Mouse (Mus musculus): Measurements from ENCODE around the gene Ptprcap. TPM values are rescaled to one million over a fixed set of nuclear protein-coding genes. Genes with fewer than 3 reads are reported as not detected.

Gene Ptprcap
- total and polyA plus RNA-seq, 2 experiments: 1.7 to 8.2 TPM

- no peaks in the 10 kb centered on the region for H3K27me3 ChIP-seq (ENCODE audit: control insufficient read depth, insufficient read depth, low read length)
- no peaks in the 10 kb centered on the region for H3K36me3 ChIP-seq (ENCODE audit: control insufficient read depth, insufficient read depth, low read length)
- no peak within 1 kb of the TSS for H3K9ac ChIP-seq (ENCODE audit: low read depth, low read length)
- no peaks in the 10 kb centered on the region for H3K79me2 ChIP-seq (ENCODE audit: control insufficient read depth, insufficient read depth, low read length)
- 91% methylated on average over 2 of the region's 2 CpGs for WGBS
- H3K27ac ChIP-seq (replicated peaks; ENCODE audit: insufficient read depth, low read depth, low read length): no peak within 1 kb of the TSS
- no peak within 1 kb of the TSS for H3K4me3 ChIP-seq (ENCODE audit: insufficient read depth, low read depth, low read length)
- DNase-seq (ENCODE audit: extremely low read depth, low read depth, low spot score): no peak
- TF ChIP-seq CTCF (IDR thresholded peaks at IDR 0.05; ENCODE audit: low read depth, low read length) (no peak), POLR2A (IDR thresholded peaks at IDR 0.05; ENCODE audit: extremely low read depth, insufficient read depth, low read length) (no peak)
- H3K4me1 ChIP-seq (ENCODE audit: control insufficient read depth, insufficient read depth, low read length): peaks cover 5% of the 10 kb centered on the region; the same call in 1 of the 2 replicates
These were observed 14.0 kb upstream of the Ptprcap start, which contains the start of gene Gpr152 for GRCm38 (mm10) chr19:4139446-4139845. TSS of gene Gpr152 (plus strand) at chr19:4139787.

- no peak for DNase-seq (ENCODE audit: extremely low read depth, low read depth, low spot score)
- Histone ChIP-seq H3K36me3 (ENCODE audit: control insufficient read depth, insufficient read depth, low read length) (no peaks in the 10 kb centered on the region), H3K27ac (replicated peaks; ENCODE audit: insufficient read depth, low read depth, low read length) (no peak overlapping the region), H3K27me3 (ENCODE audit: control insufficient read depth, insufficient read depth, low read length) (no peaks in the 10 kb centered on the region), H3K4me3 (ENCODE audit: insufficient read depth, low read depth, low read length) (no peak overlapping the region), H3K9ac (ENCODE audit: low read depth, low read length) (no peak overlapping the region), H3K4me1 (ENCODE audit: control insufficient read depth, insufficient read depth, low read length) (peaks cover under 1% of the 10 kb centered on the region; the same call in 1 of the 2 replicates), H3K79me2 (ENCODE audit: control insufficient read depth, insufficient read depth, low read length) (no peaks in the 10 kb centered on the region)
- TF ChIP-seq CTCF (IDR thresholded peaks at IDR 0.05; ENCODE audit: low read depth, low read length) (no peak), POLR2A (IDR thresholded peaks at IDR 0.05; ENCODE audit: extremely low read depth, insufficient read depth, low read length) (no peak)
- 91% methylated on average over 6 of the region's 6 CpGs for WGBS
These were observed 13.3 kb upstream of the Ptprcap start for GRCm38 (mm10) chr19:4140147-4140546.

- DNase-seq (ENCODE audit: extremely low read depth, low read depth, low spot score): peak; percentile 40
- H3K27me3 ChIP-seq (ENCODE audit: control insufficient read depth, insufficient read depth, low read length): no peaks in the 10 kb centered on the region
- no peak overlapping the region for H3K4me3 ChIP-seq (ENCODE audit: insufficient read depth, low read depth, low read length)
- H3K9ac ChIP-seq (ENCODE audit: low read depth, low read length): no peak overlapping the region
- no peaks in the 10 kb centered on the region for H3K79me2 ChIP-seq (ENCODE audit: control insufficient read depth, insufficient read depth, low read length)
- no peak for TF ChIP-seq POLR2A (IDR thresholded peaks at IDR 0.05; ENCODE audit: extremely low read depth, insufficient read depth, low read length)
- no peak for TF ChIP-seq CTCF (IDR thresholded peaks at IDR 0.05; ENCODE audit: low read depth, low read length)
- H3K36me3 ChIP-seq (ENCODE audit: control insufficient read depth, insufficient read depth, low read length): no peaks in the 10 kb centered on the region
- H3K4me1 ChIP-seq (ENCODE audit: control insufficient read depth, insufficient read depth, low read length): peaks cover 3% of the 10 kb centered on the region
- no peak overlapping the region for H3K27ac ChIP-seq (replicated peaks; ENCODE audit: insufficient read depth, low read depth, low read length)
- 95% methylated on average over 18 of the region's 18 CpGs for WGBS
These were observed 10.8 kb upstream of the Ptprcap start for GRCm38 (mm10) chr19:4142416-4143173.

- Histone ChIP-seq H3K4me1 (ENCODE audit: control insufficient read depth, insufficient read depth, low read length) (peaks cover 3% of the 10 kb centered on the region), H3K36me3 (ENCODE audit: control insufficient read depth, insufficient read depth, low read length) (no peaks in the 10 kb centered on the region), H3K79me2 (ENCODE audit: control insufficient read depth, insufficient read depth, low read length) (peaks cover 3% of the 10 kb centered on the region; the same call in 1 of the 2 replicates), H3K9ac (ENCODE audit: low read depth, low read length) (no peak within 1 kb of the TSS), H3K27ac (replicated peaks; ENCODE audit: insufficient read depth, low read depth, low read length) (peak within 1 kb of the TSS; percentile 9; the same call in 1 of the 2 replicates), H3K4me3 (ENCODE audit: insufficient read depth, low read depth, low read length) (no peak within 1 kb of the TSS), H3K27me3 (ENCODE audit: control insufficient read depth, insufficient read depth, low read length) (no peaks in the 10 kb centered on the region)
- no peak for DNase-seq (ENCODE audit: extremely low read depth, low read depth, low spot score)
- no peak for TF ChIP-seq POLR2A (IDR thresholded peaks at IDR 0.05; ENCODE audit: extremely low read depth, insufficient read depth, low read length)
- TF ChIP-seq CTCF (IDR thresholded peaks at IDR 0.05; ENCODE audit: low read depth, low read length): no peak
- WGBS: 84% methylated on average over 7 of the region's 7 CpGs
These were observed 9.6 kb upstream of the Ptprcap start, which contains the start of gene Cabp4 for GRCm38 (mm10) chr19:4143759-4144268. TSS of gene Cabp4 (minus strand) at chr19:4144033.

- WGBS: 85% methylated on average over 16 of the region's 16 CpGs
- Histone ChIP-seq H3K36me3 (ENCODE audit: control insufficient read depth, insufficient read depth, low read length) (no peaks in the 10 kb centered on the region), H3K4me3 (ENCODE audit: insufficient read depth, low read depth, low read length) (no peak overlapping the region), H3K9ac (ENCODE audit: low read depth, low read length) (no peak overlapping the region), H3K27ac (replicated peaks; ENCODE audit: insufficient read depth, low read depth, low read length) (peak overlapping the region; percentile 21; the same call in 1 of the 2 replicates), H3K27me3 (ENCODE audit: control insufficient read depth, insufficient read depth, low read length) (no peaks in the 10 kb centered on the region), H3K79me2 (ENCODE audit: control insufficient read depth, insufficient read depth, low read length) (peaks cover 10% of the 10 kb centered on the region; the same call in 1 of the 2 replicates), H3K4me1 (ENCODE audit: control insufficient read depth, insufficient read depth, low read length) (peaks cover 12% of the 10 kb centered on the region)
- no peak for DNase-seq (ENCODE audit: extremely low read depth, low read depth, low spot score)
- TF ChIP-seq CTCF (IDR thresholded peaks at IDR 0.05; ENCODE audit: low read depth, low read length) (no peak), POLR2A (IDR thresholded peaks at IDR 0.05; ENCODE audit: extremely low read depth, insufficient read depth, low read length) (no peak)
These were observed 8.6 kb upstream of the Ptprcap start for GRCm38 (mm10) chr19:4144550-4145498.

All from liver, adult 2 months (tissue).